Mouse (Mus musculus) spleen, adult 2 months (tissue): ENCODE data around the gene Allc. TPM values are rescaled to one million over a fixed set of nuclear protein-coding genes. Genes with fewer than 3 reads are reported as not detected.

ENCODE experiments used
- DNase-seq, 2 experiments: peaks; one replicate each; pipeline versions ENCODE4 v3.0.0 to v3.0.0-alpha.2; 2012 to 2021; ENCODE audit warnings: low spot score in 2 of 2, low read depth in 1 of 2
- H3K27ac ChIP-seq: fragments of 200-500 bp; 2 replicates; pipeline ENCODE4 v1.5.1; 2012; ENCODE audit warnings: low read length, inconsistent platforms; ENCODE audit not compliant: insufficient read depth
- H3K27me3 ChIP-seq: fragments of 200-500 bp; 2 replicates; pipeline ENCODE4 v1.6.1; 2012; ENCODE audit warnings: mild to moderate bottlenecking, moderate library complexity, low read length, inconsistent platforms; ENCODE audit not compliant: control insufficient read depth, insufficient read depth
- H3K36me3 ChIP-seq: fragments of 200-500 bp; 2 replicates; pipeline ENCODE4 v1.6.1; 2012; ENCODE audit warnings: mild to moderate bottlenecking, low read length, inconsistent platforms; ENCODE audit not compliant: control insufficient read depth, insufficient read depth
- H3K4me1 ChIP-seq: fragments of 200-500 bp; 2 replicates; pipeline ENCODE4 v1.6.1; 2011; ENCODE audit warnings: inconsistent platforms; ENCODE audit not compliant: control insufficient read depth, insufficient read depth, insufficient read length
- H3K4me3 ChIP-seq: fragments of 200-500 bp; 2 replicates; pipeline ENCODE4 v1.5.1; 2011; ENCODE audit warnings: mild to moderate bottlenecking, inconsistent platforms; ENCODE audit not compliant: insufficient read depth, insufficient read length; ENCODE audit errors: extremely low read depth
- CTCF ChIP-seq: fragments of 200-500 bp; IDR thresholded peaks from 2 replicates; pipeline ENCODE4 v1.5.1; 2011; ENCODE audit warnings: mild to moderate bottlenecking, inconsistent platforms; ENCODE audit not compliant: insufficient read depth, insufficient read length, insufficient replicate concordance; ENCODE audit errors: extremely low read depth
- POLR2A ChIP-seq: fragments of 200-500 bp; IDR thresholded peaks from 2 replicates; pipeline ENCODE4 v1.6.1; 2011; ENCODE audit warnings: low read depth, low read length, inconsistent platforms
- WGBS: fragments of 180-500 bp; shearing (Covaris S2); methylation state at CpG from one replicate; pipeline ENCODE4 v1.1.7; 2018; 5-methylcytosine and 5-hydroxymethylcytosine counted together
- polyA plus RNA-seq: library from polyadenylated mRNA; depleted of rRNA; stranded (reverse); fragments of >200 nt; gene quantifications from 2 replicates; pipeline ENCODE4 v1.2.3, GENCODE M21; 2012

The Allc gene
- polyA plus RNA-seq, 1 experiment, result not detected

DNA sequence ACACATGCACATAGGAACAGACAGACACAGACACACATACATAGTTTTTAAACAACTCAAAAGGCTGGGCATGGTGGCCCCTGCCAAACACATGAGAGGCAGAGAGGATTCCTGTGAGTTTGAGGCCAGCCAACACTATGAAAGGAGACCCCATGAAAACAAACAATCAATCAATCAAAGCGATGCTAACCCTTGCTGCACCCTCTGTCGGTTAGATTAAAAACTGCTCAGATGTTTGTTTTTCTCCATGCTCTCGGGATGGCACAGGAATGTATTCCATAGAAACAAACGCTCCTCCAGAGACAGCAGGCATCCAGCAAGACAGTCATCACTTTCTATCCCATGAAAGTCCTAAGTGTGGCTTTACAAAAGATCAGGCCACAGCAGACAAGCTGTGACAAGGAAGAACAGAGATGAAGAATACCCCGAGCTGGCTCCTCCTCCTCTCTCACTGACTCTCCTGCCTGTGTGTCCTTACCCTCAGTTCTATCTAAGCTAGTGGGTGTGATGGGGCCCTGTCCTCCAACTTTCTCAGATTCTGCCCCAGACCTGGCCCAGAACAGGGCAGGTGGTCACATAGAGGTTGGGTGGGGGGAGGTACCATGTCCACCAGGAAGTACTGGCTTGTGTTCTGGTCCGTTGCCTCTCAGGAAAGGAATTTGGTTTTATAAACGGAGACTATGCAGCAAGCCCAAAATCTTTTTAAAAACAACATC, 39.3 kb upstream of the Allc start:
- no peak overlapping the region for H3K27ac ChIP-seq
- H3K4me3 ChIP-seq, result no peak overlapping the region
- no peak for TF ChIP-seq POLR2A
- TF ChIP-seq CTCF, result no peak
- no peaks in the 10 kb centered on the region for H3K4me1 ChIP-seq
- no peak for DNase-seq
- WGBS, result 36% methylated on average over 7 of the region's 7 CpGs
- H3K27me3 ChIP-seq, result no peaks in the 10 kb centered on the region
- H3K36me3 ChIP-seq, result no peaks in the 10 kb centered on the region

DNA sequence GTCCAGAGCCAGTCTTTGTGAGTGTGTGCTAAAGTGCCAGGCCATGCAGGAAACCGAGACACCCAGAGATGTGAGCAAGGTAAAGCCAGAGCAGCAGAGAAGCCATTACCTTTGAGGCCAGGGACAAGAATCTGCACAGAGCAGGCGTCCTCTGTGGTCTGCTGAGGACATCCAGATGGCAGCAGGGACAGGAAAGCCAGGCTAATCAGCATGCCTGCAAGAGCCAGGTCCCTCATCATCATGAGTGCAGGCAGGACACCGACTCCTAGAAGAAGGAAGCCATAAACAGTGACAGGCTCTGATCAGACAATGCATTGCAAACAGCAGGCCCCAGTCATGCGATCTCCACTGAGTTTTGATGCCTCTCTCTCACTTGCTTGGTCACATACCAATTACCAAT, 35.0 kb upstream of the Allc start:
- Histone ChIP-seq H3K4me3 (no peak overlapping the region), H3K4me1 (no peaks in the 10 kb centered on the region), H3K27ac (no peak overlapping the region), H3K36me3 (no peaks in the 10 kb centered on the region), H3K27me3 (no peaks in the 10 kb centered on the region)
- WGBS, result 47% methylated on average over 4 of the region's 4 CpGs
- no peak for DNase-seq
- TF ChIP-seq POLR2A (no peak), CTCF (no peak)

DNA sequence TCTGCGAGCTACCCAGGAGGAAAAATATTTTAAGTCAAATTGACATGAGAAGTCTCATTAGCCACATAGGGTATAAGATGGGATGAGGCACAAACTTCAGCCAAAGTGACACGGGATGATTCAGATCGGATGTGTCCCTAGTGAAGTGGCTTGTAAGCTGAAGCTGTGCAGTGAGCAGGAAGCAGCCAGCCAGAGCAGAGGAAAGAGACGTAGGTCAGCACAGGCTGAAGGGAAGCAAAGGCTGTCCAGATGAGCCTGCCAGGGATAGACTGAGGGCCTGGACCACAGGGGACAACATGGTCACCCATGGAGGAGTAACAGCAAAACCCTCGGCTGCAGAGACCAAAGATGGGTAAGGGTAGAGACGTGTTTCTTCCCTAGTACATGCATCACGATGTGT, 32.1 kb upstream of the Allc start:
- no peak for DNase-seq
- Histone ChIP-seq H3K4me3 (no peak overlapping the region), H3K27me3 (no peaks in the 10 kb centered on the region), H3K27ac (no peak overlapping the region), H3K4me1 (no peaks in the 10 kb centered on the region), H3K36me3 (no peaks in the 10 kb centered on the region)
- 68% methylated on average over 7 of the region's 7 CpGs for WGBS
- TF ChIP-seq CTCF (no peak), POLR2A (no peak)

DNA sequence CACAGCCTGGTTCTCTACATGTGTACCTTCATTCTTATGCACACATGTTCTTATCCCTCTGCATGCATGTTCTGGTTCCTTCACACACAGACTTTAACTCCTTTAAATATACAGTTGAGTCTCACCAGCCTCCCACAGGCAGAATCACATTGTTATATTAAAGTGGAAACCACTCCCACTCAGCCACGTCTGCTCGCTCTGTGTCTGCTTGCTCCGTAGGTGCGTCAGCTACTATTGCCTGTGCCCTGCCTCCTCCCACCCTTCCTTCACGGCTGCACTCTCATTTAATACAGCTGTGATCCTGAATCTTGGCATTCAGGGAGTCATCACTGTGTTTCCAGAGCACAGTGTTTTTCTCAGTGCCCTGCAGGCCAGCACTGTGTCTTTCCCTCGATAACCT, 30.1 kb upstream of the Allc start:
- 80% methylated on average over 6 of the region's 6 CpGs for WGBS
- H3K36me3 ChIP-seq, result no peaks in the 10 kb centered on the region
- no peak overlapping the region for H3K27ac ChIP-seq
- H3K27me3 ChIP-seq, result no peaks in the 10 kb centered on the region
- H3K4me1 ChIP-seq, result no peaks in the 10 kb centered on the region
- no peak for DNase-seq
- H3K4me3 ChIP-seq, result no peak overlapping the region
- TF ChIP-seq CTCF (no peak), POLR2A (no peak)

DNA sequence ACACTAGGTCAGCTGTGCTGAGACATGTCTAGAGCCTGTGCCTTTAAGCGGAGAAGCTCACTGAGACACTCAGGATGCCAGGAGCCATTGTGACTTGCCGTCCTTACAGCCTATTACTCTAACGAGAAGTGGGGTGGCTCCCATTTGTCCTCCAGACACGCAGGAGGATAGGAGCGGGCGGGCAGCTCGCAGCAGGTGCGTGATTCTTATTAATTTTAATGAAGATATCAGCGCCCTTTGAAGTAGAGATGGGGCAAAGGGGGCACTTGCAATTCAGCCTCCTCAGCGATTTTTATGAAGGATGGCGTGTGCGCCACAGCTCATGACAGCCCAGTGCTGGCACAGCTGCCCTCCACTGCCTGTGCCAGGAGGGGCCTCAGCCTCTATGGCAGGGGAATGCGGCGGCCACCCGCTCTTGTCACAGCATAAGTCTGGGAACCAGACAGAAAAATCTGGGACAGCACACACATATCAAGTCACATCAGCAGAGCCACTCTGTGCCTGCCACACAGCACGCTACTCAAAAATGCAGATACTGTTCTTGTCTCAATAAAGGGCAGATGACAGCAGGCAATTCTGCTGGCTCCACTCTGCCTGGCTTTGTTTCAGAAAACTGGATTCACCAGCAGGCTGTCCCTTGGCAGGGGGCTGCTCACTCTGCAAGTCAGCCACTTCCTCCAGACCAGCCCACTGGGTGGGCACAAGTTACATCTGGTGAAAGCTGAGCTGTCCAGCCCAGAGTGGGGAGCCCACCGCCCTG, 25.4 kb upstream of the Allc start:
- no peaks in the 10 kb centered on the region for H3K27me3 ChIP-seq
- 80% methylated on average over 17 of the region's 17 CpGs for whole genome bisulfite sequencing
- no peak overlapping the region for H3K27ac ChIP-seq
- TF ChIP-seq CTCF (no peak), POLR2A (no peak)
- H3K4me1 ChIP-seq, result no peaks in the 10 kb centered on the region
- no peak overlapping the region for H3K4me3 ChIP-seq
- H3K36me3 ChIP-seq, result no peaks in the 10 kb centered on the region
- no peak for DNase-seq

DNA sequence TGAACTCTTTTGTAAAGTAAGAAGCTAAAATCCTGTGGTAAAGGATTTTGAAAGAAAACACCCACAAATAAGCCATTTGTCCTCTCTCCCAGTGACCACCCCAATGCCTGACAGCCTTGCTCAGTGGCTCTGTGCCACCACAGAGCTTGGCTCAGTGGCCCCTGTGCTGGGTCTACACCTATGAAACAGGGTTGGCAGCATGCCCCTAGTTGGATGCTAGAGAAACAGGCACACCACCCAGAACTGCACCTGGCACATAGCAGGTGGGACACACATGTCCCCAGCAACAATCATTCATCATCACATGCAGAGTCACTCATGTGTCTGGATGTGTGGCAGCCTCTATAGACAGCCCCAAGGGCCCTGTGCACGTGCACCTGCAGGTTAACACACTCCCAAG, 21.2 kb upstream of the Allc start:
- no peak for TF ChIP-seq POLR2A
- TF ChIP-seq CTCF, result no peak
- no peaks in the 10 kb centered on the region for H3K36me3 ChIP-seq
- no peaks in the 10 kb centered on the region for H3K4me1 ChIP-seq
- no peak overlapping the region for H3K27ac ChIP-seq
- no peak for DNase-seq
- no peaks in the 10 kb centered on the region for H3K27me3 ChIP-seq
- WGBS, result 63% methylated on average over 1 of the region's 1 CpGs
- H3K4me3 ChIP-seq, result no peak overlapping the region

DNA sequence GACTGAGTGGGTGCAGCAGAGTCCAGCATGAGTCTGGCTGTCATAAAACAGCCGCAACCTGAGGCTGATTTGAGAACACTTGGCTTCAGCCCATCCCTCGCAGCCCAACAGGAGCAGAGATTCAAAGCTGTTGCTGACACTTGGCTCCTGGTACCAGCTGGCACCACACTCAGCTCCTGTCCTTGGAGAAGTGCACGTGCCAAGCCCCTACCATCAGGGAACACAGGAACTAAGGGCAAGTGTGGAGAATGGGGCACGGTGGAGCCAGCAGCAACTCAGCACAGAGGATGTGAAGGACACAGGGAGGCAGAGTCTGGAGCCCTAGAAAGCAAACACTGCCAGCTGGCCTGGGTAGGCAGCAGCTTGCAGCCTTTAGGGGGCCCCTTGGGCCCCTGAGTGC, 19.9 kb upstream of the Allc start:
- DNase-seq, result no peak
- Histone ChIP-seq H3K4me1 (no peaks in the 10 kb centered on the region), H3K36me3 (no peaks in the 10 kb centered on the region), H3K27me3 (no peaks in the 10 kb centered on the region), H3K27ac (no peak overlapping the region), H3K4me3 (no peak overlapping the region)
- no peak for TF ChIP-seq POLR2A
- TF ChIP-seq CTCF, result no peak
- WGBS, result 45% methylated on average over 4 of the region's 4 CpGs
